Mouse (Mus musculus): ENCODE data around the gene Dst.

DNA sequence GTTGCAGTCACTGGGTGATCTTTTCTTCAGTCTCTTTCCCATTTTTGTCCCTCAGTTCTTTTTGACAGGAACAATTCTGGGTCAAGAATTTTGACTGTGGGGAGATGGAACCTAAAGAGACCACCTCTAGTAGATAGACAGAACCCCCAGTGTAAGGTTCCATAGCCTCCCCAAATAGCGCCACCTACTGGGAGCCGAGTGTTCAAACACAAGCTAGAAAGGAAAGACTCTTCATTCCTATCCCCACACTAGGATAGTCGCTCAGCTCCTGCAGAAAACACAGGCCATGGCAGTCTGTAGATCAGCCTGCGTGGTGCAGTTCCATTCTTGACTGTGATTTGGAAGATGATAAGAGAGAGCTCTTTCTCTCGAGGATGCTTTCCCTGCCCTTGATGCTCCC lies 160.3 kb downstream of the Dst start:
- TF ChIP-seq CTCF (IDR thresholded peaks at IDR 0.05; ENCODE audit: low read depth) (peak; percentile 49), EP300 (IDR thresholded peaks at IDR 0.05; ENCODE audit: low read depth) (no peak)

Measured in heart, postnatal 0 days (tissue).